Mouse (Mus musculus) Patski (cell line): ENCODE results near the gene Pla2g1b. TPM values are rescaled to one million over a fixed set of nuclear protein-coding genes. Genes with fewer than 3 reads are reported as not detected.
A peak's percentile ranks its signal among the peaks of the same experiment; 100 is the strongest.
"Not testable (repeated sequence)": the region's sequence is repeated elsewhere in the genome, so short reads cannot be mapped to it uniquely, and the experiment has no call there.

ENCODE experiments used
- ATAC-seq: fragments of 100-300 bp; one replicate; pipeline ENCODE4 v1.8.0; 2021
- CTCF ChIA-PET: fragments of 350-600 bp; sonication (Branson Sonifier 250); formaldehyde crosslinking; loops from one replicate; lab custom pipeline; 2022; ENCODE audit warnings: inconsistent platforms; lab: Charles Lee
- POLR2A ChIA-PET: fragments of 350-600 bp; sonication (Branson Sonifier 250); formaldehyde crosslinking; loops from one replicate; lab custom pipeline; 2022; ENCODE audit warnings: antibody characterized with exemption, inconsistent platforms; lab: Charles Lee
- DNase-seq: peaks from one replicate; pipeline ENCODE4 v3.0.0-alpha.2; 2011; ENCODE audit warnings: low read depth, low spot score
- H3K27me3 ChIP-seq: fragments of 371-371 bp; one replicate; pipeline ENCODE4 v1.5.1; 2021
- CTCF ChIP-seq: fragments of 100-300 bp; IDR thresholded peaks from one replicate; pipeline ENCODE4 v1.5.1; 2021
- in situ Hi-C: fragments of 300-500 bp; cut with MboI; formaldehyde crosslinking; loops from 3 replicates; pipeline ENCODE4 v1.11.1; 2018; ENCODE audit warnings: low pct_unique_long_range_greater_than_20kb, mixed read lengths
- polyA plus RNA-seq: library from polyadenylated mRNA; unstranded; gene quantifications from one replicate; pipeline ENCODE4 v1.2.3, GENCODE M21; 2021

The Pla2g1b gene
- polyA plus RNA-seq, 1 experiment from 2014 or later, result not detected

- CTCF ChIA-PET, result interaction anchor here (1.0 to 2.8 kb wide), 5 partner anchors 12 to 88 kb away, joined by 3 to 9 read pairs (median 4); no protein-coding TSS in a partner anchor
- ATAC-seq (peak; percentile 83), DNase-seq (peak; percentile 94)
- POLR2A ChIA-PET, result interaction anchor here (0.6 to 1.7 kb wide), 12 partner anchors 11 to 432 kb away, joined by 3 to 7 read pairs (median 3); partner anchors contain the start of gene Rplp0
- no peak for TF ChIP-seq CTCF
- in situ Hi-C loops, result no loop called here
- H3K27me3 ChIP-seq, result no peaks in the 10 kb centered on the region
Observed at GRCm38 (mm10) chr5:115491771-115492322, 25.8 kb downstream of the Pla2g1b start.

GRCm38 (mm10) chr5:115492711-115493335, 26.8 kb downstream of the Pla2g1b start:
- POLR2A ChIA-PET, result interaction anchor here (0.6 to 1.7 kb wide), 7 partner anchors 10 to 254 kb away, joined by 3 to 4 read pairs (median 3); partner anchors contain the start of gene Rplp0
- no peaks in the 10 kb centered on the region for H3K27me3 ChIP-seq
- TF ChIP-seq CTCF, result no peak
- no peak for DNase-seq
- in situ Hi-C loops, result no loop called here
- CTCF ChIA-PET, result interaction anchor here (1.0 to 2.8 kb wide), 4 partner anchors 11 to 63 kb away, joined by 4 to 9 read pairs (median 6); no protein-coding TSS in a partner anchor
- no peak for ATAC-seq

- no peak for DNase-seq
- no peak for TF ChIP-seq CTCF
- CTCF ChIA-PET, result interaction anchor here (2.0 to 2.8 kb wide), 2 partner anchors 10 to 45 kb away, joined by 7 to 9 read pairs; no protein-coding TSS in a partner anchor
- no peaks in the 10 kb centered on the region for H3K27me3 ChIP-seq
- POLR2A ChIA-PET, result interaction anchor here (0.6 to 1.7 kb wide), 3 partner anchors 10 to 71 kb away, joined by 3 to 4 read pairs (median 4); no protein-coding TSS in a partner anchor
- ATAC-seq, result no peak
- in situ Hi-C loops, result no loop called here
Observed at GRCm38 (mm10) chr5:115493441-115493840, 27.4 kb downstream of the Pla2g1b start.

- in situ Hi-C loops, H3K27me3 ChIP-seq, ATAC-seq, DNase-seq: not testable (repeated sequence)
- CTCF ChIA-PET, result interaction anchor here (0.9 to 1.4 kb wide), 3 partner anchors 43 to 65 kb away, joined by 3 to 7 read pairs (median 3); no protein-coding TSS in a partner anchor
- POLR2A ChIA-PET, result interaction anchor here (0.5 kb wide), 1 partner anchor 12 kb away, joined by 4 read pairs; no protein-coding TSS in a partner anchor
Observed at GRCm38 (mm10) chr5:115495618-115496017, 29.6 kb downstream of the Pla2g1b start.

GRCm38 (mm10) chr5:115497033-115497432, 31.0 kb downstream of the Pla2g1b start:
- in situ Hi-C loops, result no loop called here
- no peaks in the 10 kb centered on the region for H3K27me3 ChIP-seq
- CTCF ChIA-PET, result interaction anchor here (1.4 kb wide), 1 partner anchor 41 kb away, joined by 7 read pairs; no protein-coding TSS in a partner anchor
- no peak for TF ChIP-seq CTCF
- no peak for DNase-seq
- no peak for ATAC-seq
- POLR2A ChIA-PET, result interaction anchor here (0.7 kb wide), 1 partner anchor 36 kb away, joined by 3 read pairs; no protein-coding TSS in a partner anchor

- CTCF ChIA-PET, result interaction anchor here (1.2 kb wide), 1 partner anchor 40 kb away, joined by 4 read pairs; no protein-coding TSS in a partner anchor
- DNase-seq (no peak), ATAC-seq (no peak)
- H3K27me3 ChIP-seq, result no peaks in the 10 kb centered on the region
- in situ Hi-C loops, result no loop called here
- no peak for TF ChIP-seq CTCF
- POLR2A ChIA-PET, result no interaction called here
Observed at GRCm38 (mm10) chr5:115498307-115499240, 32.5 kb downstream of the Pla2g1b start.

GRCm38 (mm10) chr5:115500383-115500935, 34.4 kb downstream of the Pla2g1b start:
- TF ChIP-seq CTCF, result no peak

GRCm38 (mm10) chr5:115503035-115503434, 37.0 kb downstream of the Pla2g1b start:
- TF ChIP-seq CTCF, result no peak
- ChIA-PET POLR2A (interaction anchor here (0.6 to 1.3 kb wide), 3 partner anchors 10 to 40 kb away, joined by 3 to 5 read pairs (median 4); no protein-coding TSS in a partner anchor), CTCF (interaction anchor here (2.7 to 12.8 kb wide), 2 partner anchors 11 to 36 kb away, joined by 9 to 160 read pairs; no protein-coding TSS in a partner anchor)
- H3K27me3 ChIP-seq, result no peaks in the 10 kb centered on the region
- no peak for ATAC-seq
- DNase-seq, result no peak
- in situ Hi-C loops, result loop anchor here (5.0 to 25.0 kb wide), 2 partner anchors 34 to 1516 kb away; partner anchors contain the start of gene Ssh1

More at GRCm38 (mm10) chr5:115500383-115500935, 34.4 kb downstream of the Pla2g1b start:
- POLR2A ChIA-PET, result no interaction called here
- DNase-seq, result no peak
- in situ Hi-C loops, result loop anchor here (5.0 to 25.0 kb wide), 2 partner anchors 37 to 1513 kb away; partner anchors contain the start of gene Ssh1
- CTCF ChIA-PET, result interaction anchor here (12.8 kb wide), 1 partner anchor 38 kb away, joined by 160 read pairs; no protein-coding TSS in a partner anchor
- H3K27me3 ChIP-seq, result no peaks in the 10 kb centered on the region
- no peak for ATAC-seq

- DNase-seq, ATAC-seq, H3K27me3 ChIP-seq: not testable (repeated sequence)
- POLR2A ChIA-PET, result interaction anchor here (0.6 to 7.4 kb wide), 4 partner anchors 12 to 72 kb away, joined by 3 to 80 read pairs (median 4); no protein-coding TSS in a partner anchor
- in situ Hi-C loops, result loop anchor here (25.0 kb wide), 1 partner anchor 1518 kb away; the partner anchor contains the start of gene Ssh1
- CTCF ChIA-PET, result interaction anchor here (12.8 kb wide), 1 partner anchor 33 kb away, joined by 160 read pairs; no protein-coding TSS in a partner anchor
Observed at GRCm38 (mm10) chr5:115505617-115506016, 39.6 kb downstream of the Pla2g1b start.
